9 mouse cellular contexts compared by ENCODE assay signal in the genomic region with DNA sequence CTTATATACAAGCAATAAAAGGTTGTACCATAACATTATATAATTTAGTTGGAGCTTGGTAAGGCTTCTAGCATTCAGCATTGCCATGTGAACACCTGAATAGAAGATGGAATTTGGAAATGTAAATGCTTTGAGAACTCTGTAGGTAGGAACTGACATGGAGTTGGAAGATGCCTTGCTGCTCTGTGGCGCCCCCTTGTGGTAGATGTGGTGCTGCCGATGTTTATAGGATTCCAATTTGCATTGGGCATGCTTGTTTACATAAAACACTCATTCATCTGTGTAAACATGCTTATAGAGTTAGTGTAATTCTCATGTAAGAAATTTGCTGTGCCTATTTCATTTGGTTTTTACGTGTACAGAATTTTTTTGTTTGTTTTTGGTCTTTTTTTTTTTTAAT.
DNase-seq lines count a peak whose midpoint lies in the region; ATAC-seq lines count a peak whose summit lies in the region.
"Had no signal": no experiment of that assay in that cellular context is flagged by ENCODE, and none has a peak within 500 bp of the region (broad histone marks: within the 10 kb centered on the region; RNA-seq: fewer than 3 reads in every experiment).

No protein-coding gene starts in this region.

- H3K27ac ChIP-seq in neural tube, embryonic 11.5 days (ENCODE audit: low read depth, low read length) = no peak overlapping the region

- no peak overlapping the region for H3K4me2 ChIP-seq in neural tube, embryonic 11.5 days (ENCODE audit: low read depth)

- intact Hi-C loops in gastrocnemius, postnatal 14 days (cut with DNase I; ENCODE audit: low total_unique reads) = loop anchor here (5.0 kb wide), 1 partner anchor 97 kb away; the partner anchor contains the start of gene Sertad2
- intact Hi-C loops in left cerebral cortex, postnatal 14 days (cut with DNase I) = no loop called here

- no peaks in the 10 kb centered on the region for H3K9me3 ChIP-seq in neural tube, embryonic 11.5 days (ENCODE audit: control insufficient read depth, low read length)

- no peak overlapping the region for H3K9ac ChIP-seq in neural tube, embryonic 11.5 days (ENCODE audit: low read length)

- peak; percentile 61 for DNase-seq in left cerebral cortex, adult 11 months (ENCODE audit: low spot score)
- DNase-seq in left cerebral cortex, adult 8-10 months (ENCODE audit: low spot score in 2 of 2) = no peak
- peak; percentile 86 for DNase-seq in MN1 (ENCODE audit: low spot score)
- DNase-seq in cerebellum, adult 18-20 months = peak; percentile 81 to 85
- peak; percentile 71 for DNase-seq in gastrocnemius, postnatal 14 days
- DNase-seq in left cerebral cortex, postnatal 14 days (ENCODE audit: low spot score in 2 of 2) = peak; percentile 71 to 74
- peak; percentile 77 for DNase-seq in neural tube, embryonic 11.5 days (ENCODE audit: low spot score)
- peak; percentile 45 to 82 for DNase-seq in urinary bladder, postnatal 4 days (ENCODE audit: low spot score in 2 of 2)

- no peaks in the 10 kb centered on the region for H3K27me3 ChIP-seq in neural tube, embryonic 11.5 days (ENCODE audit: control insufficient read depth, insufficient read depth, low read length)

- no peaks in the 10 kb centered on the region for H3K36me3 ChIP-seq in neural tube, embryonic 11.5 days (ENCODE audit: control insufficient read depth, insufficient read depth, low read length)

- no peak overlapping the region for H3K4me3 ChIP-seq in neural tube, embryonic 11.5 days (ENCODE audit: low read depth, low read length)
- H3K4me3 ChIP-seq: myocyte had no signal

- H3K4me1 ChIP-seq in neural tube, embryonic 11.5 days (ENCODE audit: control insufficient read depth, insufficient read depth, low read length) = peaks cover 8% of the 10 kb centered on the region

- WGBS in neural tube, embryonic 11.5 days = 33% methylated on average over 3 of the region's 3 CpGs

- ATAC-seq in neural tube, embryonic 11.5 days (ENCODE audit: insufficient read depth, low FRiP score, low TSS enrichment) = no peak

Comparison
In these comparisons a context has a peak if more than half of its experiments do, and no peak if none do; other contexts are left out.
1. DNase-seq: peak in left cerebral cortex, adult 11 months (single experiment), MN1 (single experiment), cerebellum, adult 18-20 months (2 of 2), gastrocnemius, postnatal 14 days (single experiment), left cerebral cortex, postnatal 14 days (2 of 2), neural tube, embryonic 11.5 days (single experiment) and urinary bladder, postnatal 4 days (2 of 2); none in left cerebral cortex, adult 8-10 months (0 of 2).